Mouse (Mus musculus) limb, embryonic 11.5 days (tissue): ENCODE measurements around the gene Synpo2l. TPM values are rescaled to one million over a fixed set of nuclear protein-coding genes. Genes with fewer than 3 reads are reported as not detected.
A peak's percentile ranks its signal among the peaks of the same experiment; 100 is the strongest.
"Not testable (repeated sequence)": the region's sequence is repeated elsewhere in the genome, so short reads cannot be mapped to it uniquely, and the experiment has no call there.

Source experiments
- ATAC-seq: fragments of 200-750 bp; cut with Nextera tagmentation; 2 replicates; pipeline ENCODE4 v1.8.0; 2017; ENCODE audit warnings: low read depth; ENCODE audit not compliant: insufficient number of reproducible peaks, low FRiP score, low TSS enrichment
- DNase-seq: peaks from one replicate; pipeline ENCODE4 v3.0.0-alpha.2; 2015; ENCODE audit warnings: low spot score
- H3K27ac ChIP-seq: fragments of 300-500 bp; sonication (generic); replicated peaks from 2 replicates; pipeline ENCODE4 v1.5.1; 2014; ENCODE audit warnings: low read depth, mild to moderate bottlenecking, low read length
- H3K27me3 ChIP-seq: fragments of 300-500 bp; sonication (generic); 2 replicates; pipeline ENCODE4 v1.6.1; 2014; ENCODE audit warnings: mild to moderate bottlenecking, low read length, mixed read lengths; ENCODE audit not compliant: control insufficient read depth, insufficient read depth
- H3K36me3 ChIP-seq: fragments of 300-500 bp; sonication (generic); 2 replicates; pipeline ENCODE4 v1.6.1; 2014; ENCODE audit warnings: mild to moderate bottlenecking, low read length, moderate library complexity, mixed read lengths; ENCODE audit not compliant: control insufficient read depth, insufficient read depth
- H3K4me1 ChIP-seq: fragments of 300-500 bp; sonication (generic); 2 replicates; pipeline ENCODE4 v1.6.1; 2014; ENCODE audit warnings: low read length, mixed read lengths; ENCODE audit not compliant: control insufficient read depth, insufficient read depth
- H3K4me2 ChIP-seq: fragments of 300-500 bp; sonication (generic); 2 replicates; pipeline ENCODE4 v1.6.1; 2014; ENCODE audit warnings: low read depth, mild to moderate bottlenecking, moderate library complexity; ENCODE audit not compliant: severe bottlenecking
- H3K4me3 ChIP-seq: fragments of 300-500 bp; sonication (generic); 2 replicates; pipeline ENCODE4 v1.5.1; 2014; ENCODE audit warnings: low read depth, low read length
- H3K9ac ChIP-seq: fragments of 300-500 bp; sonication (generic); 2 replicates; pipeline ENCODE4 v1.6.1; 2014; ENCODE audit warnings: mild to moderate bottlenecking, low read length
- H3K9me3 ChIP-seq: fragments of 300-500 bp; sonication (generic); 2 replicates; pipeline ENCODE4 v1.6.1; 2016; ENCODE audit warnings: low read length; ENCODE audit not compliant: control insufficient read depth
- WGBS: fragments of 180-500 bp; shearing (Covaris S2); extraction: QIAGEN DNeasy Blood & Tissue Kit; methylation state at CpG from one replicate; pipeline ENCODE4 v1.1.7; 2014; 5-methylcytosine and 5-hydroxymethylcytosine counted together
- polyA plus RNA-seq: library from polyadenylated mRNA; unstranded; fragments of >200 nt; fragmentation: Nextera tagmentation; extraction: Ambion mirVana; gene quantifications from 2 replicates; pipeline ENCODE4 v1.2.1, GENCODE M21; 2014

Gene Synpo2l
- polyA plus RNA-seq, 1 experiment from 2014 or later, result 4.8 TPM

- H3K27me3 ChIP-seq, result no peaks in the 10 kb centered on the region
- no peaks in the 10 kb centered on the region for H3K4me1 ChIP-seq
- H3K9me3 ChIP-seq, result no peaks in the 10 kb centered on the region
- DNase-seq (no peak), ATAC-seq (no peak)
- no peak overlapping the region for H3K9ac ChIP-seq
- H3K4me2 ChIP-seq, result no peak overlapping the region
- H3K4me3 ChIP-seq, result no peak overlapping the region
- H3K36me3 ChIP-seq, result no peaks in the 10 kb centered on the region
- H3K27ac ChIP-seq, result no peak overlapping the region
Observed at GRCm38 (mm10) chr14:20646381-20646780, 21.8 kb downstream of the Synpo2l start.

DNA sequence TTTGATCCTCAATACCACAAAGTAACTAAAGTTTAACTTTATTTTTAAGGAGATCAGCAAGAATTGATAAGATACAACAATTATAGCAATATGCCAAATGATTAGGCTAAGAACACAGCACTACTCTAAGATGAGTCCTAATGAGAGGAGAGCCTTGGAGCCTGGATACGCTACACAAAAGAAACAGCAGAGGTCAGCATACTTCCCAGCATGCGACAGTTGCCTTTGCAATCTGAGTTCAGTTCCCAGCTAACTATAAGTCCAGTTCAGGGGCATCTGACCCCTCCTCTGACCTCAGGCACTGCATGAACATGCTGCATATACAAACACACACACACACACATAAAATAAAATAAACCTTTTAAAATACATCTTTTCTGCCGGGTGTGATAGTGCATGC is 22.6 kb downstream of the Synpo2l start:
- 38% methylated on average over 3 of the region's 3 CpGs for WGBS
- no peaks in the 10 kb centered on the region for H3K4me1 ChIP-seq
- no peak overlapping the region for H3K9ac ChIP-seq
- no peaks in the 10 kb centered on the region for H3K9me3 ChIP-seq
- H3K36me3 ChIP-seq, result no peaks in the 10 kb centered on the region
- no peak for ATAC-seq
- no peak overlapping the region for H3K4me2 ChIP-seq
- no peaks in the 10 kb centered on the region for H3K27me3 ChIP-seq
- H3K4me3 ChIP-seq, result no peak overlapping the region
- H3K27ac ChIP-seq, result no peak overlapping the region
- no peak for DNase-seq

DNA sequence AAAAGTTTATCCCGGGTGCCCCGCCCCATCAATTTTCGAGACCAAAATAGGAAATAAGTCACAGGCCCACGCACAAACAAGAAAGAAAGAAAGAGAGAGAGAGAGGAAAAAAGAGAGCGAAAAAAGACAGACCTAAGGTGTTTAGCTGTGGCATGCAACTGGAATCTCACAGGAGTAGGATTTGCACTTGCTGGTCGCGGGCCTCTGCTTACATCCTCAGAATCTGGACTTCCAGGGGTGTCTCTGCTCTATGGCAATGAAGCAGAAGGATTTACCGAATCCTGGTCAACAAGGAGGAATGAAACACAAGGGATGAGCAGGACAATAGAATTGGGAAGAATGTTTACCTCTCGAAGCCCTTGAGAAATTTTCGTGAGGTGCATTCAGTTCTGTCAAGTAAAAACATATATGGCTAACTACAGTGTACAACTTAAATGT is 26.7 kb downstream of the Synpo2l start:
- 16% methylated on average over 10 of the region's 10 CpGs for WGBS
- no peak for DNase-seq

GRCm38 (mm10) chr14:20640644-20641437 is 27.3 kb downstream of the Synpo2l start, which contains the start of gene Usp54:
Usp54 (minus strand) TSS chr14:20641063.
- Histone ChIP-seq H3K9ac (peak within 1 kb of the TSS; percentile 82), H3K4me3 (peak within 1 kb of the TSS; percentile 92), H3K4me1 (peaks cover 3% of the 10 kb centered on the region; the same call in 1 of the 2 replicates), H3K4me2 (peak within 1 kb of the TSS; percentile 62), H3K27me3 (no peaks in the 10 kb centered on the region), H3K9me3 (no peaks in the 10 kb centered on the region), H3K36me3 (no peaks in the 10 kb centered on the region), H3K27ac (peak within 1 kb of the TSS; percentile 80)
- peak; percentile 96 for ATAC-seq
- under 1% methylated on average over 72 of the region's 73 CpGs for WGBS
- DNase-seq, result peak; percentile 99

More for the DNA sequence above, 26.7 kb downstream of the Synpo2l start:
- Histone ChIP-seq H3K9me3 (no peaks in the 10 kb centered on the region), H3K4me1 (peaks cover 3% of the 10 kb centered on the region; the same call in 1 of the 2 replicates), H3K36me3 (no peaks in the 10 kb centered on the region), H3K27me3 (no peaks in the 10 kb centered on the region), H3K27ac (peak overlapping the region; percentile 80; the same call in 1 of the 2 replicates), H3K4me2 (peak overlapping the region; percentile 62), H3K4me3 (peak overlapping the region; percentile 92), H3K9ac (peak overlapping the region; percentile 82)
- no peak for ATAC-seq

DNA sequence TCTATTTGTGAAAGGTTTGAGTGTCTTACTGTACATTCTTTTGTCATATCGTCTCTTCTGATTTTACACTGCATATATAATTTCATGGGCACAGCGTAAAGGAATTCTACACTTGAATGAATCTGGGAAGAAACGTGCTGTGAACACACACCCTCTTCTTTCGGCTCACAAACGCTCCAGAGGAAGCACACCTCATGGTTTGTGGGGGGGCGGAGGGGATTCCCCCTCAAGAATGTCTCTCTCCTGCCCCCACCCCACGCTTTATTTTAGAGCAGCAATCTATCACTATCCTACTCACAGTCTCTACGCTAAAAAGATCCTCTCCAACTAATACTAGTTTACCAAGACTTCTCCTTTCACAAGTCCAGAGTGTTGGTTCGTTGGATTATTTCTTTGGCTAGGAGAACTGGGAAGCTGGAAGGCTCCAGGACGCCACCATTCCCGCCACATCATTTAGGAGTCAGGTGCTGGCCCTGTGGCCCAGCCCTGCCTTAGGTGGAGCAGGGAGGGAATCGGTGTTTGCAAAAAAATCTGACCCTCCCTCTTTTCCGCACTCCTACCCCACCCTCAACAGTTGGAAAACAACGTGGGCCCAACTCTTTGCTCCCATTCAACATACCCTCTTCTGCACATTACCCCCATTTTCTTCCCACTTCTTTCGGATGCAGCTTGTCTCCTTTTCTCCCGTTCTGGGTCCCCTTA is 28.1 kb downstream of the Synpo2l start:
- Histone ChIP-seq H3K9ac (peak overlapping the region; percentile 82), H3K27me3 (no peaks in the 10 kb centered on the region), H3K4me2 (peak overlapping the region; percentile 57), H3K4me3 (peak overlapping the region; percentile 92), H3K36me3 (no peaks in the 10 kb centered on the region), H3K9me3 (no peaks in the 10 kb centered on the region), H3K4me1 (peaks cover 3% of the 10 kb centered on the region; the same call in 1 of the 2 replicates), H3K27ac (peak overlapping the region; percentile 54)
- WGBS, result 3% methylated on average over 16 of the region's 16 CpGs
- ATAC-seq (peak; percentile 41; the same call in 1 of the 2 replicates), DNase-seq (peak; percentile 37)

DNA sequence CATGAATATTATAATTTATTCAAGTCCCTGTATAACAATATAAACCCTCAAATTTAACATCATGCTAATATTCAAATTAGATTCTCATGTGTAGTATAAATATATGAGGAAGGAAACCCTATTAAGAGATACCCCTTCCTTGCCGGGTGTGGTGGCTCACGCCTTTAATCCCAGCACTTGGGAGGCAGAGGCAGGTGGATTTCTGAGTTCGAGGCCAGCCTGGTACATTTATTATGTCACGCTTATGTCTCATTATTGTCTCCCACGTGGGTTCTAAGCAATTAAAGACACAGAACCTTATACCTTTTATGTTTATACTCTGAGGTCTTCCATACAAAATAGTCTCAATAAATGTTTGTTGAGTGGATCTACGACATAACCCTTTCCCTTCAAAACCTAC is 29.5 kb downstream of the Synpo2l start:
- 91% methylated on average over 6 of the region's 6 CpGs for WGBS
- H3K9ac ChIP-seq, result no peak overlapping the region

GRCm38 (mm10) chr14:20637818-20638574 is 30.2 kb downstream of the Synpo2l start:
- H3K27ac ChIP-seq, result no peak overlapping the region
- no peak for DNase-seq
- no peak overlapping the region for H3K4me3 ChIP-seq
- no peaks in the 10 kb centered on the region for H3K27me3 ChIP-seq
- ATAC-seq, result no peak
- H3K4me1 ChIP-seq, result peaks cover 3% of the 10 kb centered on the region; the same call in 1 of the 2 replicates
- H3K9ac ChIP-seq, result no peak overlapping the region
- H3K9me3 ChIP-seq, result no peaks in the 10 kb centered on the region
- no peak overlapping the region for H3K4me2 ChIP-seq
- 84% methylated on average over 2 of the region's 2 CpGs for WGBS
- H3K36me3 ChIP-seq, result no peaks in the 10 kb centered on the region

More for the DNA sequence above, 29.5 kb downstream of the Synpo2l start:
- ATAC-seq, result no peak
- no peak overlapping the region for H3K27ac ChIP-seq
- no peaks in the 10 kb centered on the region for H3K36me3 ChIP-seq
- no peak for DNase-seq
- H3K27me3 ChIP-seq, result no peaks in the 10 kb centered on the region
- H3K4me1 ChIP-seq, result peaks cover 3% of the 10 kb centered on the region; the same call in 1 of the 2 replicates
- no peak overlapping the region for H3K4me2 ChIP-seq
- H3K4me3 ChIP-seq, result no peak overlapping the region
- no peaks in the 10 kb centered on the region for H3K9me3 ChIP-seq

GRCm38 (mm10) chr14:20636968-20637367 is 31.2 kb downstream of the Synpo2l start:
- H3K27me3 ChIP-seq, H3K4me3 ChIP-seq, H3K27ac ChIP-seq, H3K9ac ChIP-seq, H3K4me2 ChIP-seq, DNase-seq, H3K4me1 ChIP-seq, H3K36me3 ChIP-seq, H3K9me3 ChIP-seq, ATAC-seq: not testable (repeated sequence)
- 97% methylated on average over 3 of the region's 3 CpGs for WGBS
